Mouse (Mus musculus) midbrain, postnatal 0 days (tissue): Measurements from ENCODE around the gene Il11. TPM values are rescaled to one million over a fixed set of nuclear protein-coding genes. Genes with fewer than 3 reads are reported as not detected.
A peak's percentile ranks its signal among the peaks of the same experiment; 100 is the strongest.

Source experiments
- ATAC-seq: fragments of 200-750 bp; cut with Nextera tagmentation; 2 replicates; pipeline ENCODE4 v1.8.0; 2017; ENCODE audit warnings: moderate number of reproducible peaks, mild to moderate bottlenecking, moderate TSS enrichment, moderate library complexity; ENCODE audit not compliant: low FRiP score
- DNase-seq: peaks from one replicate; pipeline ENCODE4 v3.0.0-alpha.2; 2015; ENCODE audit warnings: low spot score
- H3K27ac ChIP-seq: fragments of 300-500 bp; sonication (generic); 2 replicates; pipeline ENCODE4 v1.5.1; 2014; ENCODE audit warnings: low read depth, mild to moderate bottlenecking, low read length, mixed read lengths
- H3K27me3 ChIP-seq: fragments of 300-500 bp; sonication (generic); 2 replicates; pipeline ENCODE4 v1.6.1; 2014; ENCODE audit warnings: low read length, control low read depth, mixed read lengths; ENCODE audit not compliant: insufficient read depth
- H3K36me3 ChIP-seq: fragments of 300-500 bp; sonication (generic); 2 replicates; pipeline ENCODE4 v1.6.1; 2014; ENCODE audit warnings: low read length, control low read depth, mixed read lengths; ENCODE audit not compliant: insufficient read depth
- H3K4me1 ChIP-seq: fragments of 300-500 bp; sonication (generic); 2 replicates; pipeline ENCODE4 v1.6.1; 2014; ENCODE audit warnings: mild to moderate bottlenecking, control low read depth, antibody characterized with exemption, low read length, mixed read lengths; ENCODE audit not compliant: insufficient read depth
- H3K4me2 ChIP-seq: fragments of 300-500 bp; sonication (generic); 2 replicates; pipeline ENCODE4 v1.6.1; 2014; ENCODE audit warnings: low read depth, mild to moderate bottlenecking, low read length, mixed read lengths; ENCODE audit not compliant: poor library complexity, severe bottlenecking
- H3K4me3 ChIP-seq: fragments of 300-500 bp; sonication (generic); 2 replicates; pipeline ENCODE4 v1.5.1; 2014; ENCODE audit warnings: low read depth, mild to moderate bottlenecking, low read length, moderate library complexity
- H3K9ac ChIP-seq: fragments of 300-500 bp; sonication (generic); replicated peaks from 2 replicates; pipeline ENCODE4 v1.6.1; 2014; ENCODE audit warnings: mild to moderate bottlenecking, low read length, moderate library complexity, mixed read lengths; ENCODE audit not compliant: poor library complexity, severe bottlenecking
- H3K9me3 ChIP-seq: fragments of 300-500 bp; sonication (generic); 2 replicates; pipeline ENCODE4 v1.6.1; 2016; ENCODE audit warnings: low read length, control low read depth
- CTCF ChIP-seq: IDR thresholded peaks from 2 replicates; pipeline ENCODE4 v1.5.1; 2016; ENCODE audit warnings: antibody characterized with exemption, mild to moderate bottlenecking
- WGBS: fragments of 180-500 bp; shearing (Covaris S2); extraction: QIAGEN DNeasy Blood & Tissue Kit; methylation state at CpG from one replicate; pipeline ENCODE4 v1.1.7; 2014; 5-methylcytosine and 5-hydroxymethylcytosine counted together
- polyA plus RNA-seq: library from polyadenylated mRNA; unstranded; fragments of >200 nt; fragmentation: Nextera tagmentation; extraction: Ambion mirVana; gene quantifications from 2 replicates; pipeline ENCODE4 v1.2.1, GENCODE M21; 2015
- total RNA-seq: library from RNA; depleted of rRNA; stranded (reverse); fragments of >200 nt; gene quantifications from 2 replicates; pipeline ENCODE4 v1.2.3, GENCODE M21; 2014

Il11 gene
- total and polyA plus RNA-seq, 2 experiments from 2014 or later: 1.4 to 1.7 TPM

DNA sequence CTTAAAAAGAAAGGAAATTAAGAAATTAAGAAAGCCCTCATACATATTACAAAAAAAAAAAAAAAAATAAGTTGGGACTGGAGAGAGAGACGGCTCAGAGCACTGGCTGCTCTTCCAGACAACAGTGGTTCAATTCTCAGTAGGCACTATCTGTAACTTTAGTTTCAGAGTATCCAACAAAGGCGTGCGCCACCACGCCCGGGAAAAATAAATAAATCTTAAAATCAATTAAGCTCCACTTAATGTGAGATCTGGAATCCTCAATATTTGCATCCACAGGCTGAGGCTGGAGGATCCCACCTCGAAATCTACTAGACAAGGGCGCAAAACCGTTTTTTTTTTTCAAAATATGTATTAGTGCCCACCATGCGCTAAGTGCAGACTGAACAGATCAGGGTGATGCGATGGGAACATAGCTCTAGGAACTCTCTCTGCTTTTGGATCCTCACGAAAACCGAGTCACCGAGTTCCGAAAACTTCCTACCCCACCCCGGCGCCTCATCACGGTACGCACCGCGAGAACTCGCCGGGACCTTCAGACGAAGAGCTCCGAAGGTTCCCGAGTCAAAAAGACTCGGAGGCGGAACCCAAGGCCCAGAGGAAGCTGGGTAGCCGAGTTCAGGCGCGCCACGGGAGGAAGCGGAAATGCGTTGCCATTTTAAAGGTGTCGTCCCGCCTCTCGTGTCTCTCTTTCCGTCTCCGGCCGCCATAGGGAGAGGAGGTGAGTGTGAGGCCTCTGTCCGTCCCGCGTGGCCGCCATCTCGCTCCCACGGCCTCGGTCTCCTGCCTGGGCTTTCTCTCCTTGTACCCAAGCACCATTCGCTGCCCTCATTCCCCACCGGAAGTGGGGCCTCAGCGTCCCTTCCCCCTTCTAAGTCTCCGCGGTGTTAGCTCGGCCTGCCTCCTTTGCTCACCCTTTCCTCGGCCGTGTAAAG, 9.9 kb upstream of the Il11 start, which contains the start of gene Rpl28:
Gene Rpl28 (plus strand): TSS at position 597 of the 935 bp plus-strand sequence.
- peak within 1 kb of the TSS; percentile 96 for H3K9ac ChIP-seq
- no peak for TF ChIP-seq CTCF
- peak within 1 kb of the TSS; percentile 92 for H3K27ac ChIP-seq
- H3K9me3 ChIP-seq: no peaks in the 10 kb centered on the region
- H3K27me3 ChIP-seq: no peaks in the 10 kb centered on the region
- H3K4me3 ChIP-seq: peak within 1 kb of the TSS; percentile 70
- H3K4me1 ChIP-seq: peaks cover 3% of the 10 kb centered on the region; the same call in 1 of the 2 replicates
- ATAC-seq (peak; percentile 88), DNase-seq (peak; percentile 98)
- peak within 1 kb of the TSS; percentile 75 for H3K4me2 ChIP-seq
- H3K36me3 ChIP-seq: peaks cover 15% of the 10 kb centered on the region; the same call in 1 of the 2 replicates
- 1% methylated on average over 54 of the region's 54 CpGs for WGBS

GRCm38 (mm10) chr7:4789436-4789935, 6.8 kb upstream of the Il11 start, which contains the start of gene Tmem238:
Gene Tmem238 (minus strand): TSS chr7:4789656.
- ATAC-seq: no peak; the same call in 1 of the 2 replicates

DNA sequence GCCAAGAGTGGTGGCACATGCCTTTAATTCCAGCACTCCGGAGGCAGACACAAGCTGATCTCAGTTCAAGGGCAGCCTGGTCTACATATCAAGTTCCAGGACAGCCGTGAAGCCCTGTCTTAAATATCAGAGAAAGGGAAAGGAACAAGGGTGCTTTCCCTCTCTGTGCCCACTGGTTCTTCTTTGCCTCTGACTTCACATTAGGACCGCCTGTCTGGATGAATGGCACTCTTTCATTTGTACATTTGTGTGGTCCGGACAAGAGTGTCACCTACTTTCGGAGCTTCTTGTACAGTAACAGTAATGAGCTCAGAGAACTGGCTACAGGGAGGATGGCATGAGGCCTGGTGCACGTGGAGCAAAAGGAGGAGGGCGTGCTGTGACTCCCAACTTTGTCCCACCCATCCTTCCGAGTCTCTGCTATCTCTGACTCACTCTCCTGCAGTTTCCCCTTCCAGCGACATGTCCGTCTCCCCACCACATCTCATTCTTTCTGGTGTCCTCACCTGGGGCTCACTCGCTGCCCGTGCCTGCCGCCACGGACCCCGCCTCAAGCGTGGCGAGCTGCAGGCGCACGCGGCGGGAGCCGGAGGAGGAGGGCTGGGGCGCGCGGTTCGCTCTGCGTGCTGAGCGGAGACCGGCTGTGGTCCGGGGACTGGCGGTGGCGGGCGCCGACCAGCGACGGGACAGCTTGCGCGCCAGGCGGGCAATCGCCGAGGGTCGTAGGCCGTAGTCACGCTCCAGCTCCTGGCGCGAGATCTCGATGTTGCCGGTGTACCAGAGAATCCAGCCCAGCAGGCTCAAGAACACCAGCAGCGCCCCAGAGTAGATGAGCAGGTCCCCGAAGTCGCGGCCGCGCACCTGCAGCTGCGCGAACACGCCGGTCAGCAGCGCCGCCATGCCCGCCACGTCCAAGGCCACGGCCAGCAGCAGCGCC, 6.1 kb upstream of the Il11 start:
- TF ChIP-seq CTCF: peak; percentile 35
- peak; percentile 63 for DNase-seq
- WGBS: 2% methylated on average over 51 of the region's 64 CpGs
- peak overlapping the region; percentile 89 for H3K27ac ChIP-seq
- peak overlapping the region; percentile 91 for H3K4me2 ChIP-seq
- peak overlapping the region; percentile 85 for H3K9ac ChIP-seq
- peaks cover 3% of the 10 kb centered on the region; the same call in 1 of the 2 replicates for H3K4me1 ChIP-seq
- peak overlapping the region; percentile 57 for H3K4me3 ChIP-seq
- H3K9me3 ChIP-seq: no peaks in the 10 kb centered on the region
- ATAC-seq: peak; percentile 45
- peaks cover 5% of the 10 kb centered on the region; the same call in 1 of the 2 replicates for H3K36me3 ChIP-seq
- no peaks in the 10 kb centered on the region for H3K27me3 ChIP-seq

More at GRCm38 (mm10) chr7:4789436-4789935, 6.8 kb upstream of the Il11 start, which contains the start of gene Tmem238:
- Histone ChIP-seq H3K27me3 (no peaks in the 10 kb centered on the region), H3K36me3 (peaks cover 9% of the 10 kb centered on the region), H3K4me2 (peak within 1 kb of the TSS; percentile 91), H3K4me3 (peak within 1 kb of the TSS; percentile 57), H3K9ac (peak within 1 kb of the TSS; percentile 85), H3K9me3 (no peaks in the 10 kb centered on the region), H3K4me1 (peaks cover 3% of the 10 kb centered on the region; the same call in 1 of the 2 replicates), H3K27ac (peak within 1 kb of the TSS; percentile 89)
- WGBS: 10% methylated on average over 39 of the region's 40 CpGs
- TF ChIP-seq CTCF: no peak
- no peak for DNase-seq

- Histone ChIP-seq H3K9me3 (no peaks in the 10 kb centered on the region), H3K4me2 (no peak overlapping the region), H3K4me3 (no peak overlapping the region), H3K36me3 (peaks cover 3% of the 10 kb centered on the region; the same call in 1 of the 2 replicates), H3K4me1 (0 out of 2 replicates have a peak, but pooled peaks cover 3% of the 10 kb centered on the region), H3K27ac (no peak overlapping the region), H3K27me3 (peaks cover 5% of the 10 kb centered on the region; the same call in 1 of the 2 replicates), H3K9ac (no peak overlapping the region)
- WGBS: 83% methylated on average over 14 of the region's 14 CpGs
- DNase-seq: no peak
- ATAC-seq: no peak
- TF ChIP-seq CTCF: no peak
Measured at GRCm38 (mm10) chr7:4783667-4784268, 1.1 kb upstream of the Il11 start.

DNA sequence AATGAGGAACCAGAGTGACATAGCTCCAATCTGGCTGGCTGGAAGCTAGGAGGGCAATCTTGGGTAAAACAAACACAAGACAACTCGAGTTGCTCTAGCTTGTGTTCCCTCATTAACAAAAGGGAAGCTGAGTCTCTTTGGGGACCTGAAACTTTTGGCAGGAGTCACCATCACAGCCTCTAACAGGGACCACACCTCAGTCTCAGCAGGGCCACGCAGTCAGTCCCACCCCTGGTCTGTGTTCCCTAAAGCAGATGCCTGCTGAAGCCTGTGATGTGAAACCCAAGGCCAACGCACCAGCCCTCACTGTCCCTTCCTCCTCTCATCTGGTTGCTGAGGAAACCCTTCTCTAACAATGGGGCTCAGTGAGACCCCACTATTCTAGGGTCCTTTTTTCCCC, 529 bp downstream of the Il11 start:
- peaks cover 21% of the 10 kb centered on the region for H3K27me3 ChIP-seq
- no peak for DNase-seq
- no peak for TF ChIP-seq CTCF
- no peak overlapping the region for H3K27ac ChIP-seq
- H3K4me2 ChIP-seq: no peak overlapping the region
- peaks cover 3% of the 10 kb centered on the region; the same call in 1 of the 2 replicates for H3K36me3 ChIP-seq
- 50% methylated on average over 3 of the region's 3 CpGs for WGBS
- H3K4me3 ChIP-seq: no peak overlapping the region
- H3K4me1 ChIP-seq: no peaks in the 10 kb centered on the region
- no peak for ATAC-seq
- H3K9me3 ChIP-seq: no peaks in the 10 kb centered on the region
- H3K9ac ChIP-seq: no peak overlapping the region
